In the genomic region with DNA sequence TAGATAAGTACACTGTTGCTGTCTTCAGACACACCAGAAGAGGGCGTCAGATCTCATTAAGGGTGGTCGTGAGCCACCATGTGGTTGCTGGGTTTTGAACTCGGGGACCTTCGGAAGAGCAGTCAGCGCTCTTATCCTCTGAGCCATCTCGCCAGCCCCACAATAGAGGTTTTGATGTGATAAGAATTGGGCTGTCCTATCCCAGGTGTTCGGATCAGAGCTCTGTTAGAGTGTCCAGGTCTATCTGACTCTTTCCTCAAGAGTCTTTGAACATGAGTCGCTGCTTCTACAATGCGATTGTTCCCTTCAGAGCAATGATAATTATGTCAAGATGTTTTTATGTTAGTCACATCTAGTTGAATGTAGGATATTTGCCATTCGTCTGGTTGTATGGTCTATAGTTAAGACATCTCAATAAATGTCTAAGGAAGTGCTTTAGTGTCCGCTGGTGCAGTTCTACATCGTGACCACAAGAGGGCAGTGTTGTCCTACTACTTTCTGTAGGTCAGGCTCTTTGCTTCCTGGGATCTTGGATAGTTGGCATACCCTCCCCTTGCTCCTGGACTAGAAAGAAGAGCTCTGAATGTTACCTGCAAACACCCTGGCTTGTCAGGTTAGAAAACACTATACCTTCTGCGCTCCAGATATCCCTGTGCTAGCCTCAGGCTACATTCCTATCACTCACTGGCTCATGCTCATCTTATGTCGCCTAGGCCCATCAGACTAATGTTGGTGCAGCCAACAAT, we compare ENCODE assay signal across 8 mouse cellular contexts. TPM values are rescaled to one million over a fixed set of nuclear protein-coding genes. Genes with fewer than 3 reads are reported as not detected.
A peak's percentile ranks its signal among the peaks of the same experiment; 100 is the strongest.
DNase-seq lines count a peak whose midpoint lies in the region; ATAC-seq lines count a peak whose summit lies in the region.
"Had no signal": no experiment of that assay in that cellular context is flagged by ENCODE, and none has a peak within 500 bp of the region (broad histone marks: within the 10 kb centered on the region; RNA-seq: fewer than 3 reads in every experiment).

No protein-coding gene starts in this region.

- ATAC-seq in embryonic facial prominence, embryonic 11.5 days (replicated peaks; ENCODE audit: insufficient number of reproducible peaks, low FRiP score, low TSS enrichment, low read depth) = peak; percentile 48; the same call in 1 of the 2 replicates

- no peak overlapping the region for H3K4me2 ChIP-seq in embryonic facial prominence, embryonic 11.5 days (ENCODE audit: low read depth, low read length)

- H3K4me1 ChIP-seq in embryonic facial prominence, embryonic 11.5 days (ENCODE audit: control insufficient read depth, insufficient read depth, low read length) = no peaks in the 10 kb centered on the region
- H3K4me1 ChIP-seq in midbrain, embryonic 10.5 days = no peaks in the 10 kb centered on the region

- no peaks in the 10 kb centered on the region for H3K9me3 ChIP-seq in embryonic facial prominence, embryonic 11.5 days (replicated peaks; ENCODE audit: control insufficient read depth, low read length)
- no peaks in the 10 kb centered on the region for H3K9me3 ChIP-seq in midbrain, embryonic 10.5 days (replicated peaks)

- no peaks in the 10 kb centered on the region for H3K36me3 ChIP-seq in embryonic facial prominence, embryonic 11.5 days (replicated peaks; ENCODE audit: control insufficient read depth, insufficient read depth, low read depth, low read length)
- H3K36me3 ChIP-seq in midbrain, embryonic 10.5 days = no peaks in the 10 kb centered on the region

- H3K9ac ChIP-seq in embryonic facial prominence, embryonic 11.5 days (replicated peaks; ENCODE audit: low read length) = no peak overlapping the region

- no peak overlapping the region for H3K4me3 ChIP-seq in embryonic facial prominence, embryonic 11.5 days (ENCODE audit: low read depth, low read length)
- no peak overlapping the region for H3K4me3 ChIP-seq in midbrain, embryonic 10.5 days

- H3K27me3 ChIP-seq in embryonic facial prominence, embryonic 11.5 days (ENCODE audit: control insufficient read depth, insufficient read depth, low read length) = no peaks in the 10 kb centered on the region
- H3K27me3 ChIP-seq in midbrain, embryonic 10.5 days (ENCODE audit: low read depth, poor library complexity, severe bottlenecking) = no peaks in the 10 kb centered on the region

- WGBS in embryonic facial prominence, embryonic 11.5 days = 36% methylated on average over 14 of the region's 14 CpGs
- 34% methylated on average over 14 of the region's 14 CpGs for WGBS in midbrain, embryonic 10.5 days

- DNase-seq in ovary, postnatal 14 days (ENCODE audit: low spot score) = peak; percentile 16
- DNase-seq in ovary, postnatal 10 days (ENCODE audit: low spot score) = no peak
- peak; percentile 76 for DNase-seq in ZHBTc4 (ENCODE audit: low read depth, low spot score)
- DNase-seq in embryonic facial prominence, embryonic 11.5 days (ENCODE audit: low spot score) = peak; percentile 86
- peak; percentile 13 for DNase-seq in kidney, adult 11 months
- peak; percentile 40 for DNase-seq in midbrain, embryonic 10.5 days (ENCODE audit: low spot score)
- no peak for DNase-seq in right cerebral cortex, postnatal 4 days

- H3K27ac ChIP-seq in embryonic facial prominence, embryonic 11.5 days (replicated peaks; ENCODE audit: low read depth, low read length) = no peak overlapping the region
- no peak overlapping the region for H3K27ac ChIP-seq in midbrain, embryonic 10.5 days (replicated peaks)

RNA-seq across cellular contexts. Expression of gene 4933414I15Rik, which starts 3.8 kb away (rescaled TPM):
- polyA plus RNA-seq in embryonic facial prominence, embryonic 11.5 days (2014; fragmentation: Nextera tagmentation; extraction: Ambion mirVana) = not detected in 2 replicates
- not detected in 2 replicates for polyA plus RNA-seq in midbrain, embryonic 10.5 days (2016; fragmentation: Nextera tagmentation; extraction: Ambion mirVana)
- polyA plus RNA-seq: heart, embryonic 14.5 days had no signal

RNA-seq across cellular contexts. Expression of gene Zfp354b, which starts 8.4 kb away (rescaled TPM):
- polyA plus RNA-seq in embryonic facial prominence, embryonic 11.5 days (2014; fragmentation: Nextera tagmentation; extraction: Ambion mirVana) = 1.7 and 2.1 TPM in 2 replicates
- polyA plus RNA-seq in midbrain, embryonic 10.5 days (2016; fragmentation: Nextera tagmentation; extraction: Ambion mirVana) = 0.65 and 0.74 TPM in 2 replicates

RNA-seq across cellular contexts. Expression of gene Prop1, which starts 13.8 kb away (rescaled TPM):
- polyA plus RNA-seq in embryonic facial prominence, embryonic 11.5 days (2014; fragmentation: Nextera tagmentation; extraction: Ambion mirVana) = 0.25 and 0.79 TPM in 2 replicates
- polyA plus RNA-seq in midbrain, embryonic 10.5 days (2016; fragmentation: Nextera tagmentation; extraction: Ambion mirVana) = not detected in 2 replicates
- polyA plus RNA-seq: heart, embryonic 14.5 days had no signal

RNA-seq across cellular contexts. Expression of gene Zfp2, which starts 23.8 kb away (rescaled TPM):
- polyA plus RNA-seq in embryonic facial prominence, embryonic 11.5 days (2014; fragmentation: Nextera tagmentation; extraction: Ambion mirVana) = 24.5 and 27.1 TPM in 2 replicates
- polyA plus RNA-seq in midbrain, embryonic 10.5 days (2016; fragmentation: Nextera tagmentation; extraction: Ambion mirVana) = 25.1 and 29.9 TPM in 2 replicates

RNA-seq across cellular contexts. Expression of gene Olfr1378, which starts 26.5 kb away (rescaled TPM):
- polyA plus RNA-seq in embryonic facial prominence, embryonic 11.5 days (2014; fragmentation: Nextera tagmentation; extraction: Ambion mirVana) = not detected in 2 replicates
- polyA plus RNA-seq in midbrain, embryonic 10.5 days (2016; fragmentation: Nextera tagmentation; extraction: Ambion mirVana) = not detected in 2 replicates
- polyA plus RNA-seq: heart, embryonic 14.5 days had no signal

Comparison
In these comparisons a context has a peak if more than half of its experiments do, and no peak if none do; other contexts are left out.
1. DNase-seq: peak in ovary, postnatal 14 days (single experiment), ZHBTc4 (single experiment), embryonic facial prominence, embryonic 11.5 days (single experiment), kidney, adult 11 months (single experiment) and midbrain, embryonic 10.5 days (single experiment); none in ovary, postnatal 10 days (single experiment) and right cerebral cortex, postnatal 4 days (single experiment).